Mouse (Mus musculus) adrenal gland, adult 8-10 months (tissue): Measurements from ENCODE around the gene Pde4d. TPM values are rescaled to one million over a fixed set of nuclear protein-coding genes. Genes with fewer than 3 reads are reported as not detected.
A peak's percentile ranks its signal among the peaks of the same experiment; 100 is the strongest.

ENCODE experiments used
- DNase-seq: peaks from one replicate; pipeline ENCODE4 v3.0.0; 2022
- total RNA-seq, 4 experiments: library from RNA; stranded (reverse); gene quantifications; 2 replicates each; pipeline ENCODE4 v1.2.4; 2022

The Pde4d gene
- 10 to 100 TPM; 10.8 to 13.3 (median 12.0) TPM for total RNA-seq

DNA sequence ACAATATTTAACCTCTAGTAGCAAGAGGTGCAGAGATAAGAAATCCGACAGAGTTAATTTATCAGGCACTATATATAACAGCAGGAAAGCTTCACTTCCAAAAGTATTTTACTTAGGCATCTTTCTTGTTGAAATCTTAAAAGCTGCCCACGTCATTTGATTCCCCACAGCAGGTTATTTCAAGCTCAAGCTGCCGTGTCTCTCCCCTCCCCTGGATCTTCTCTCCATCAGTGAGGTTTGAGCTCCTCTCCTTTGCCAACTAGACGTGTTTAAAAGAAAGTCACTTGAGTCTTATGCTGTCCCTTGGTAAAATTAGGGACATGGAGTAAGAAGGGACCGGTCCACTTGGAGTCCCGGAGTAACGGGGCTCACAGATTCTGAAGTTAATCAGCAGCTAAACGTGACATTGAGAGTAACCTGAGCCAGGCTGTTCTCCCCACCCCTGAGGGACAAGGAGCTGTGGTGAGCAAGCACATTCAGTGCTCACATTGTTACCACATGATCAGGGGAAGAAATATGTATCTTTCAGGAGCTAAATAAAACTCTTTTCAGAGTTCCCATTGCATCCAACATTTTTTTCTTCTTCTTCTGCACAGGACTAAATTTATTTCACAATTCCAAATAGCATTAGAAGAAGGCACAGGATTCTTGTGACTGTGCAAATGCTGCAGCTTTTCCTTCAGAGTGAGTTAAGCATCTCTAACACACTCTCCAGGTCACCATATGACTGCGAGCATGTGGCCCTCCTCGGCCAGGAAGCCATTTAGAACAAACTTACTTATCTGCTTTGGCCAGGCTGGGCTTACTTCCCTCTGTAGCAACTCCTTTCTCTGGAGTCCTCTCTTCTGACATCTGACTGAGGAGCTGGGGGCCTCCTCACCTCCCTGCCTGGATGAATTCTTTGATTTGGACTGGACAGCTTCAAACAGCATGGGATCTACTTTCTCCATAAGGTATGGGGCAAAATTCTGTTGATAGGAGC, at the start of gene Pde4d:
Gene Pde4d, plus strand, starts transcription at position 833 of the 982 bp plus-strand sequence.
- DNase-seq = no peak

- DNase-seq = no peak
Measured at GRCm38 (mm10) chr13:108403197-108403596, 46.6 kb upstream of the Pde4d start.

- DNase-seq = no peak
Measured at GRCm38 (mm10) chr13:108404372-108404771, 45.4 kb upstream of the Pde4d start.

DNA sequence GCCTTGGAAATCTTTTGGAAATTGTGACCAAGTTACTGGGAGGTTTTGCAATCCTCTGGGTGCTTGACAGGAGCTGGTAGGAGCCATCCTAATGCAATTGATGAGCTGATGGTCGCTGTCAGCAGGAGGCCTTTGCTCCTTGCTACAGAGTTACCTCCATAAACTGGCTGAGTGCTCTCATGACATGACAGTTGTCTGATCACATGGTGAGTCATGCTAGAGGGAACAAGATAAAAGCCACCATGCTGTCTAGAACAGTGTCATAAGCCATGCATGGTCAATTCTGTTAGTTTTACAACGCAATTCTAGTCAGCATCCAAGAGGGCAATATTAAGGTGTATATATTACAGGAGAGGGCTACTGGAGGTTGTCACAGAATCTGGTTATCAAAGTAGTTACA, 34.3 kb upstream of the Pde4d start:
- no peak for DNase-seq

DNA sequence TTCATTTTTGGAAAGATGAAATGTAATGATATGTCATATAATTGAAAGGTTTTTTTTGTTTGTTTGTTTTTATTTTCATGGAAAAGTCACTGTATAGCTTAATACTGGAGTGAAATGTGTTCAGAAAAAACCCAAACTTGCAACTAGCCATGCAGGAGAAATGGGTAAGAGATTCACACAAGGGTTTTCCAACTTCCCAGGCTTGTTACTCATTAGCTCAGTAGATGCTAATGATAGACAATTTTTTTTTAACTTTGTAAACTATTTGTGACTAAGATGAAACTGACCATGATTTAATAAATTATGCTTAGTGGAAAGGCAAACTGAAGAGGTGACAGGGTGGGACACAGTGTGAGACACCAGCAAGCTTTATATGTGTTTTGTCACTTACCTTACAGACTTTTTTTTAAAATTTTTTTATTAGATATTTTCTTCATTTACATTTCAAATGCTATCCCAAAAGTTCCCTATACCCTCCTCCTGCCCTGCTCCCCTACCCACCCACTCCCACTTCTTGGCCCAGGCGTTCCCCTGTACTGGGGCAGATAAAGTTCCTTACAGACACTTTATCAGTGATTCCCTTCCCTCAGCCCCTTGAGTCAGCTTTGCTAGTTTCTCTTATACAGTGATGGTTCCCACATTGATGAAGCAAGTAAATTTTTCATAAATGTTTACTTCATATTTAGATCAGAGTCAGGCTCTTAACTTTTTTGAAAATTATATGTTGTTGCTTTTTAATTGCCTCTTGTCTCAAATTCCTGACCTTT, 30.8 kb upstream of the Pde4d start:
- DNase-seq = no peak

DNA sequence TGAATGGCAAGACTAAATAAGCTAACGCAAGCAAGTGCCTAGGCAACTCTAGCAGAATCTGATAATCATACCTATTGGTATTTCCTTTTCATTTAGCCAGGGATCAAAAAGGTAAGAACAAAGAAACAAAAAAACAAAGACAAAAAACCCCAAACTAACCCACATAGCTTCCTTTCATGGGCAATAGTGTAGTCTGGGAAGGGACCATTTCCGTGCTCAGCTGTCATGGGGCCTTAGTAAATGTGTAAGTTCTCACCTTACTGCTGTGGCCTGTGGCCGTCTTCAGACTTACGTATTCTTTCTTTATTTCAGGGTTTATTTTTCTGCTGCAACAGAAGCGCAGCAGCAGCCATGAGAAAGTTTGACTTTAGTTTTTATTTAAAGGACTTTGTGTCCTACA, 23.4 kb upstream of the Pde4d start:
- no peak for DNase-seq

GRCm38 (mm10) chr13:108428809-108429208, 20.9 kb upstream of the Pde4d start:
- DNase-seq = no peak

GRCm38 (mm10) chr13:108429623-108430022, 20.1 kb upstream of the Pde4d start:
- DNase-seq = no peak

GRCm38 (mm10) chr13:108431776-108432175, 18.0 kb upstream of the Pde4d start:
- peak; percentile 17 for DNase-seq

- DNase-seq = no peak
Measured at GRCm38 (mm10) chr13:108435687-108436086, 14.1 kb upstream of the Pde4d start.

DNA sequence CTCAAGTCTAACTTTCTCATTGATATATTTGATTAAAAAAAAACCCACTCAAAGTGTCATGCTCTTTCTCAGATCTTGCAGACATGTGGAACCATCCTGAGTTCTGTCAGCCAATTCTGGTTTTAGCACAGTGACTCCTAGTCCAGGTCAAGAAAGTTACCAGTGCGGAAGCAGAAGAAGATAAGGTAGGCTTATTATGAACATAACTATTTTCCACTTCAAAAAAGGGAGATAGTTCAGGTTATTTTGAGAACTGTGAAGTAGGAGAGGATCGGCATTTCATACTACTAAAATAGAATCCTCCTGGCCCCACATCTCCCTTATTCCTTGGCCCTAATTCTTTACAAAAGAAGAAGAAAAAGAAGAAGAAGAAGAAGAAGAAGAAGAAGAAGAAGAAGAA, 12.3 kb upstream of the Pde4d start:
- no peak for DNase-seq

GRCm38 (mm10) chr13:108439012-108439411, 10.7 kb upstream of the Pde4d start:
- DNase-seq = no peak

DNA sequence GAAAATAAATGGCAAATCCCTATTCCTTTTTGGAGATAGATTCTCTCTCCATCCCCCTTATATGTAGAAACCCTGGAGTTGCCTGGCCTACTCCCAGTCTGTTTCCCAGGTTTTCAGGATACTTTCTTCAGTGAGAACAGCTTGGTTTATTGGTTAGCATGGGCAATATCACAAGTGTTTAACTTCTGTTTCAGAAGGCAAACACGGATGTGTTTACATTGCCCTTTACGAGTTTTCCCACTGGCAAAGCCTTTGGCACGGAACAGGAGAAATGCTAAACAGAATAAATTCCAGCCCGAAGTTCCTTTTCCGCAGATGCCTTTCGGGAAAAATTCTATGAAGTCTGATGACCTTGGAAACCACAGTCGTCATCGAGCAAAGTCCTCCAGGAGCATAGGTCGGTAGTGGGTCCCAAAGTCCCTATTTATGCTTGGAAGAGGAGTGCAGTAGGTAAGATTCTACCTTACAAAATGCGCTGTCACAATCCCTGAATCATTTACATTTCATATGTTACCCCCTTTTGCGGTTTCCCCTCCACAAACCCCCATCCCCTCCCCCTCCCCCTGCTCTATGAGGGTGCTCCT, 1.3 kb upstream of the Pde4d start:
- no peak for DNase-seq

- DNase-seq = no peak
Measured at GRCm38 (mm10) chr13:108451122-108451521, 1.4 kb downstream of the Pde4d start.

DNA sequence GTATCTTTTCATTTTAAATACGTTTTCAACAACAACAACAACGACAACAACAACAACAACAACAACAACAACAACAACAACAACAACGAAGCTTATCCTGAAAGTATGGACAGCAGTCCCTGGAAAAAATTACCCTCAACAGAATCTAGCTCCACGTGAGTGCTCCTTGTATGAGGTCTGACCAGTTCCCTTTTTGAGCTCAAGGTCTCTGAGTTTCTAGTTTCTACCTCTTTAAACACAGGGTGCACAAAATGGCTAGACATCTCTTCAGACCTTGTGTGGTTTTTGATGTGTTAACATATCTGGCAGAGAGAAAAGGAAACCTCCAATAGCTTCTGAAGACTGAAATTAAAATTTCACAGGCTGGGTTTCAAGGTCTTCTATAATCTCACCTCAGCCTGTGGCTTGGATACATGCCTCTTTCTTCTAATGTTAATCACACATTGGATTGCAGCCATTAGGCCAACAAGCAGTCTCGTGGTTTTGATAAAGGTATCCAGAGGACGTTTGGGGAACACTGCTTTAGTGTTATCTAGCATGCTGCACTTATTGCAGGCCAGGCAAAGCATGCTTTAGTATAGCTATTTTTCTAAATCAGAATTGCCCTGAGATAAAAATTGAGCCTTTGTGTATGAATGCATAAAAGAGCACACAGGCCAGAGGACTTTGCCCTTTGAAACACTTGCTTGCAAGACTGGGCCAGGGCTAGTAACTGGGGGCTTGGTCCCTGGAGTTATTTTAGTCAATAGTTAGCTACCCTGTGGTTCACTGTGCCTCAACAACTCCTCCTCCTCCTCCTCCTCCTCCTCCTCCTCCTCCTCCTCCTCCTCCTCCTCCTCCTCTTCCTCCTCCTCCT, 3.5 kb downstream of the Pde4d start:
- no peak for DNase-seq

- DNase-seq = no peak
Measured at GRCm38 (mm10) chr13:108462518-108462917, 12.8 kb downstream of the Pde4d start.

DNA sequence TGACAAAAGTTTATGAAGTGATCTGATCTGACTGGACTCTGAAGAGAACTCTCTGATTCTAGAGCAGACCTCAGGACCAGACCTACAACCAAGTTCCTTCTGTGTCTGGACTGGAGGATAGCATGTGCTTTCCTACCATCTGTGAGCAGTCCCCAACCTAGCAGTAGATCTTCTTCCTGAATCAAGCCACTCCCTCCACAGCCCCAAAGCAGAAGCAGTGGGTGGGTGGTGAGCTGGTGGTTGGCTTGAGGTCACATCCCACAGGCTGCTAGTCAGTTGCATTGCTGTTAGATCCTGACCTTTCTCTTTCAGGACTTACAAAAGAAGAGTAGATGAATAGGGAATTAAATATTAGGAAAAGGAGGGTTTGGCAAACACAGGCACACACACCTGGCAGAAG, 16.0 kb downstream of the Pde4d start:
- DNase-seq = no peak

DNA sequence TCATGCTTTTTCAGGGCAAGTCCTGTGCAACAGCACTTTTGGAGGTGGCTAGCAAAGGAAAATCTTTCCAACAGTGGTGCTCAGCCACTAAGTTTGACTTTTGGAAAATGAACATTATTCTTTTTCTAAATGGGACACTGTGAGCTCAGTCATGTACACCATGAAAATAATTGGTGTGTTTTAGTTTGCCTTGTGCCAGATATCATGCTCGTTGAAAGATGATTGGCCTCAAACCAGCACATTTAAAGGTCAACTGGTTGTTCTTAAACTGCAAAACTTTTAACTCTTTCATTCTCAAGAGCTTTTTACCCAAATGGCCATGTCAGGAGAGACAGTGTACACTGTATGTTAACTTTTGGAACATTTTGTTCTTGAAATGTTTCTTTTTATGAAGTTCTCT, 17.3 kb downstream of the Pde4d start:
- no peak for DNase-seq

GRCm38 (mm10) chr13:108480451-108480850, 30.7 kb downstream of the Pde4d start:
- no peak for DNase-seq

GRCm38 (mm10) chr13:108485036-108485435, 35.3 kb downstream of the Pde4d start:
- DNase-seq = no peak

DNA sequence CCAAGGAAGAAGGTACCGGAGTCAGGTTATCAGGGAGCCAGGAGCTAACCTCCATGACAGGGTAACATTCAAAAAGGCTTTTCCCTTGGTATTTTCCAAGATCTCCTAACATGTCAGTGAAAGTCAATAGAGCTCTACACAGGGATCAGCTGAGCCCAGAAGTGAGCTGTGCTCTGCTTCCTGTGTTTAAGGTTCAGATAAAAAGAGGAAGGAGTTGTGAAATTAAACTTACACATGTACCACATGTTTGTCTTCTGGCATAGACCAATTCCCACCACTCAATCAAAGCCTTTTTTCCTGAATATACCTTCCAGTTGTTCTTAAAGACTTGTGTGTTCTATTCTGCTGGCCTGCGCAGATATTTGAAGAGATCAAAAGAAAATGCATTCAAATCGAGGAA, 37.3 kb downstream of the Pde4d start:
- no peak for DNase-seq

GRCm38 (mm10) chr13:108489825-108490224, 40.1 kb downstream of the Pde4d start:
- DNase-seq = no peak
